Mouse (Mus musculus) lung, postnatal 25 days (tissue): ENCODE data around the gene Kctd15.
A peak's percentile ranks its signal among the peaks of the same experiment; 100 is the strongest.

Experiments used
- DNase-seq: peaks from one replicate; pipeline ENCODE4 v3.0.0; 2022; ENCODE audit warnings: low spot score

The Kctd15 gene

GRCm38 (mm10) chr7:34656632-34657031 is at the start of gene Kctd15:
Gene Kctd15 (minus strand): TSS chr7:34656732.
- DNase-seq, result no peak

- DNase-seq, result no peak
Observed at GRCm38 (mm10) chr7:34704401-34704800, 47.9 kb upstream of the Kctd15 start.

- DNase-seq, result peak; percentile 52
Observed at GRCm38 (mm10) chr7:34703437-34703836, 46.9 kb upstream of the Kctd15 start.

GRCm38 (mm10) chr7:34702718-34703351 is 46.3 kb upstream of the Kctd15 start:
- no peak for DNase-seq

- DNase-seq, result no peak
Observed at GRCm38 (mm10) chr7:34699888-34700287, 43.4 kb upstream of the Kctd15 start.

- DNase-seq, result no peak
Observed at GRCm38 (mm10) chr7:34698221-34698620, 41.7 kb upstream of the Kctd15 start.

- DNase-seq, result no peak
Observed at GRCm38 (mm10) chr7:34696086-34696485, 39.6 kb upstream of the Kctd15 start.

GRCm38 (mm10) chr7:34694898-34695297 is 38.4 kb upstream of the Kctd15 start:
- peak; percentile 39 for DNase-seq

GRCm38 (mm10) chr7:34693916-34694315 is 37.4 kb upstream of the Kctd15 start:
- DNase-seq, result no peak

- DNase-seq, result no peak
Observed at GRCm38 (mm10) chr7:34693072-34693471, 36.5 kb upstream of the Kctd15 start.

- no peak for DNase-seq
Observed at GRCm38 (mm10) chr7:34690111-34690510, 33.6 kb upstream of the Kctd15 start.

GRCm38 (mm10) chr7:34689028-34689427 is 32.5 kb upstream of the Kctd15 start:
- no peak for DNase-seq

- DNase-seq, result no peak
Observed at GRCm38 (mm10) chr7:34685801-34686200, 29.3 kb upstream of the Kctd15 start.

GRCm38 (mm10) chr7:34685176-34685575 is 28.6 kb upstream of the Kctd15 start:
- DNase-seq, result no peak

GRCm38 (mm10) chr7:34680771-34681421 is 24.4 kb upstream of the Kctd15 start:
- DNase-seq, result no peak

- DNase-seq, result no peak
Observed at GRCm38 (mm10) chr7:34679886-34680285, 23.4 kb upstream of the Kctd15 start.

- DNase-seq, result peak; percentile 75
Observed at GRCm38 (mm10) chr7:34675831-34676514, 19.4 kb upstream of the Kctd15 start.

GRCm38 (mm10) chr7:34675120-34675790 is 18.7 kb upstream of the Kctd15 start:
- DNase-seq, result no peak

- DNase-seq, result no peak
Observed at GRCm38 (mm10) chr7:34672916-34673315, 16.4 kb upstream of the Kctd15 start.

- DNase-seq, result peak; percentile 86
Observed at GRCm38 (mm10) chr7:34671911-34672310, 15.4 kb upstream of the Kctd15 start.

- no peak for DNase-seq
Observed at GRCm38 (mm10) chr7:34670778-34671177, 14.2 kb upstream of the Kctd15 start.

GRCm38 (mm10) chr7:34669336-34669735 is 12.8 kb upstream of the Kctd15 start:
- DNase-seq, result no peak

GRCm38 (mm10) chr7:34667874-34668273 is 11.3 kb upstream of the Kctd15 start:
- no peak for DNase-seq
